Mouse (Mus musculus) midbrain, embryonic 13.5 days (tissue): ENCODE data around the gene P4ha2. TPM values are rescaled to one million over a fixed set of nuclear protein-coding genes. Genes with fewer than 3 reads are reported as not detected.

ENCODE experiments used
- polyA plus RNA-seq: library from polyadenylated mRNA; unstranded; fragments of >200 nt; fragmentation: Nextera tagmentation; extraction: Ambion mirVana; gene quantifications from 2 replicates; pipeline ENCODE4 v1.2.1, GENCODE M21; 2015

P4ha2 gene
- polyA plus RNA-seq, 1 experiment from 2014 or later, result 7.8 TPM

Other genes starting within 250 kb of the P4ha2 start
- gene Gm12216, start 240.8 kb upstream of the P4ha2 start, polyA plus RNA-seq, result 0.40 TPM in 1 of 2 replicates, not detected in the other
- gene Slc22a5, start 208.4 kb upstream of the P4ha2 start, polyA plus RNA-seq, result 8.0 and 8.1 TPM in 2 replicates
- 1.7 and 1.8 TPM in 2 replicates for gene Slc22a21, start 119.8 kb upstream of the P4ha2 start, polyA plus RNA-seq
- gene Slc22a4, start 72.0 kb upstream of the P4ha2 start, polyA plus RNA-seq, result 1.0 and 1.3 TPM in 2 replicates
- gene Pdlim4, start 31.1 kb upstream of the P4ha2 start, polyA plus RNA-seq, result 23.0 and 23.7 TPM in 2 replicates
- gene Csf2, start 149.6 kb downstream of the P4ha2 start, polyA plus RNA-seq, result not detected in 2 replicates
- gene Il3, start 167.2 kb downstream of the P4ha2 start, polyA plus RNA-seq, result not detected in 2 replicates
- gene Acsl6, start 203.7 kb downstream of the P4ha2 start, polyA plus RNA-seq, result 35.1 and 36.1 TPM in 2 replicates